Mouse (Mus musculus) G1E-ER4 (cell line): ENCODE data around the gene Hist1h2bh. TPM values are rescaled to one million over a fixed set of nuclear protein-coding genes. Genes with fewer than 3 reads are reported as not detected.
"Not testable (repeated sequence)": the region's sequence is repeated elsewhere in the genome, so short reads cannot be mapped to it uniquely, and the experiment has no call there.

Source experiments
- GATA1 ChIP-seq: IDR thresholded peaks from one replicate; pipeline ENCODE4 v1.8.0; 2012; ENCODE audit warnings: low read length, inconsistent platforms
- polyA plus RNA-seq: library from polyadenylated mRNA; stranded (reverse); fragments of >175 nt; gene quantifications from 2 replicates; pipeline ENCODE4 v1.2.3, GENCODE M21; 2012

The Hist1h2bh gene
- polyA plus RNA-seq, 1 experiment, result 2.5 TPM

GRCm38 (mm10) chr13:23551931-23552914 is 9.0 kb upstream of the Hist1h2bh start:
- no peak for TF ChIP-seq GATA1

- not testable (repeated sequence) for TF ChIP-seq GATA1
These were observed 8.1 kb upstream of the Hist1h2bh start, which contains the start of gene Hist1h4f for GRCm38 (mm10) chr13:23551146-23551834. TSS of gene Hist1h4f (minus strand) at chr13:23551648.

GRCm38 (mm10) chr13:23550761-23551145 is 7.6 kb upstream of the Hist1h2bh start:
- TF ChIP-seq GATA1, result no peak

- TF ChIP-seq GATA1, result peak; percentile 32
These were observed 3.5 kb upstream of the Hist1h2bh start for GRCm38 (mm10) chr13:23546694-23547093.

- TF ChIP-seq GATA1, result no peak
These were observed 984 bp upstream of the Hist1h2bh start, which contains the start of gene Hist1h3f for GRCm38 (mm10) chr13:23543965-23544786. TSS of gene Hist1h3f (plus strand) at chr13:23544052.

GRCm38 (mm10) chr13:23541497-23541896 is 1.7 kb downstream of the Hist1h2bh start:
- no peak for TF ChIP-seq GATA1

GRCm38 (mm10) chr13:23538249-23538648 is 4.9 kb downstream of the Hist1h2bh start:
- no peak for TF ChIP-seq GATA1

- TF ChIP-seq GATA1, result no peak
These were observed 6.0 kb downstream of the Hist1h2bh start for GRCm38 (mm10) chr13:23537006-23537710.

GRCm38 (mm10) chr13:23536076-23536822 is 6.9 kb downstream of the Hist1h2bh start:
- no peak for TF ChIP-seq GATA1

- not testable (repeated sequence) for TF ChIP-seq GATA1
These were observed 7.8 kb downstream of the Hist1h2bh start, which contains the start of gene Hist1h3g for GRCm38 (mm10) chr13:23535137-23536075. TSS of gene Hist1h3g (plus strand) at chr13:23535422.

GRCm38 (mm10) chr13:23534368-23535131 is 8.6 kb downstream of the Hist1h2bh start:
- no peak for TF ChIP-seq GATA1
